Mouse (Mus musculus): ENCODE results near the gene Dop1a. TPM values are rescaled to one million over a fixed set of nuclear protein-coding genes. Genes with fewer than 3 reads are reported as not detected.

Dop1a gene
- polyA plus RNA-seq, 1 experiment from 2014 or later = 17.9 TPM

DNA sequence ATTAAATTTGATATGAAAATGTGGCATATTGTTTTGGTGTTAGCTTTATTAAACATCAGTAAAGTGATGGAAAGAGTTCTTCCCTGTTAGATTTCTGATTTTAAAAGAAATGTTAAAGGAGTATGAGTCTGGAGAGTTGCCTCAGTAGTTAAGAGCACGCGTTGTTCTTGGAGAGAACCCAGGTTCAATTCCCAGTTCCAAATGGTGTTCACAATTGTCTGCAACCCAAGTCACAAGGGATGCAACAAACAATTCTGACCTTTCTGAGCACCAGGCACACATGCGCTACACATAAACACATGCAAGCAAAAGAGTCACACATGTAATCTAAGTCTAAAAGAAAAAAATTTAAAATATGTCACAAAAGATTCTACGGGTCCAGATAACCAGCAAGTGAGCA lies 47.8 kb downstream of the Dop1a start:
- no peak overlapping the region for H3K4me2 ChIP-seq (ENCODE audit: low read length)
- no peak overlapping the region for H3K27ac ChIP-seq (ENCODE audit: low read depth)
- 94% methylated on average over 4 of the region's 4 CpGs for WGBS
- H3K36me3 ChIP-seq (ENCODE audit: control insufficient read depth, insufficient read depth, low read length) = peaks cover 62% of the 10 kb centered on the region
- DNase-seq (ENCODE audit: low spot score) = no peak
- H3K9ac ChIP-seq (ENCODE audit: low read length) = no peak overlapping the region
- no peak overlapping the region for H3K4me3 ChIP-seq (ENCODE audit: low read depth, low read length)
- no peaks in the 10 kb centered on the region for H3K9me3 ChIP-seq (ENCODE audit: control insufficient read depth, low read length)
- no peaks in the 10 kb centered on the region for H3K27me3 ChIP-seq (replicated peaks; ENCODE audit: control insufficient read depth, insufficient read depth, low read length)
- no peak for ATAC-seq (replicated peaks; ENCODE audit: low FRiP score, low TSS enrichment, low read depth)
- H3K4me1 ChIP-seq (replicated peaks; ENCODE audit: control insufficient read depth, insufficient read depth, low read length) = no peaks in the 10 kb centered on the region

DNA sequence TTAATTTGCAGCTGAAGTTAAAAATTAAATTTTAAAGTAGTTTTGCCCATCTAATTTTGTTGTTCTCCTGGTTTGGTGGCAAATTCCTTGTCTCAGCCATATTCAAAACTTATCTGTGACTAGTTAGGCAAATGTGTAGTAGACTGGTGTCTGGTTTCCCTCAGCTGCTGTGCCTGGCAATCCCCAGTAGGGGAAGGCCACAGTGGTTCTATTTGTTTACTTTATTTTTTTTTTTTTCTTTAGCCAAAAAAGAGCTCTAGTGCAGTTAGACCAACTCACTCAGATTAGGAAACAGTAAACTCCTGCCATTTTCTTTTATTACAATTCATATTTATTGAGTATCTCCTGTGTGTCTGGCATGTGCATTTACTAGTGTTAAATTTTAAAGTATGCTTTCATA lies 55.4 kb downstream of the Dop1a start:
- Histone ChIP-seq H3K9me3 (ENCODE audit: control insufficient read depth, low read length) (no peaks in the 10 kb centered on the region), H3K4me3 (ENCODE audit: low read depth, low read length) (no peak overlapping the region), H3K4me2 (ENCODE audit: low read length) (no peak overlapping the region), H3K9ac (ENCODE audit: low read length) (no peak overlapping the region), H3K4me1 (replicated peaks; ENCODE audit: control insufficient read depth, insufficient read depth, low read length) (no peaks in the 10 kb centered on the region), H3K27me3 (replicated peaks; ENCODE audit: control insufficient read depth, insufficient read depth, low read length) (no peaks in the 10 kb centered on the region), H3K27ac (ENCODE audit: low read depth) (no peak overlapping the region), H3K36me3 (ENCODE audit: control insufficient read depth, insufficient read depth, low read length) (peaks cover 40% of the 10 kb centered on the region)
- DNase-seq (ENCODE audit: low spot score) = no peak
- no peak for ATAC-seq (replicated peaks; ENCODE audit: low FRiP score, low TSS enrichment, low read depth)

DNA sequence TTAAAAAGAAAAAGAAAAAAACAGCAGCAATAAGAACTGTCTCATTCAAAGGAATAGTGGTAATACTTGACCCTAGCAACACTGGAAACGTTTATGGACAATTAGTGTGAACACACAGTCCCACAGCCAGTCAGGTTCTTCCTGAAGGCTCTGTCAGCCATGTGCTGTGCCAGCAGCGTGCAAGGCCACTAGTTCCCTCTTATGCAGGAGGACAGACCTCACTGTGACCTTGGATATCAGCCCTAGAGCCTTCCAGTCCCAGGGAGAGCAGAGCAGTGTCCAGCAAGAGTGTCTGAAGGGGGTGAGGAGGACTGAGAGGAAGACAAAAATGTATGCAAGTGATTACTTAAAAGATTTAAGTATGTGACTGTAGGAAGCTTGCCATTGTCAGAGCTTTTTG lies 58.6 kb downstream of the Dop1a start:
- H3K27me3 ChIP-seq (replicated peaks; ENCODE audit: control insufficient read depth, insufficient read depth, low read length) = no peaks in the 10 kb centered on the region
- H3K4me1 ChIP-seq (replicated peaks; ENCODE audit: control insufficient read depth, insufficient read depth, low read length) = no peaks in the 10 kb centered on the region
- ATAC-seq (replicated peaks; ENCODE audit: low FRiP score, low TSS enrichment, low read depth) (no peak), DNase-seq (ENCODE audit: low spot score) (no peak)
- H3K9ac ChIP-seq (ENCODE audit: low read length) = no peak overlapping the region
- no peak overlapping the region for H3K4me3 ChIP-seq (ENCODE audit: low read depth, low read length)
- H3K4me2 ChIP-seq (ENCODE audit: low read length) = no peak overlapping the region
- peaks cover 32% of the 10 kb centered on the region for H3K36me3 ChIP-seq (ENCODE audit: control insufficient read depth, insufficient read depth, low read length)
- H3K27ac ChIP-seq (ENCODE audit: low read depth) = no peak overlapping the region
- 60% methylated on average over 2 of the region's 2 CpGs for WGBS
- no peaks in the 10 kb centered on the region for H3K9me3 ChIP-seq (ENCODE audit: control insufficient read depth, low read length)

DNA sequence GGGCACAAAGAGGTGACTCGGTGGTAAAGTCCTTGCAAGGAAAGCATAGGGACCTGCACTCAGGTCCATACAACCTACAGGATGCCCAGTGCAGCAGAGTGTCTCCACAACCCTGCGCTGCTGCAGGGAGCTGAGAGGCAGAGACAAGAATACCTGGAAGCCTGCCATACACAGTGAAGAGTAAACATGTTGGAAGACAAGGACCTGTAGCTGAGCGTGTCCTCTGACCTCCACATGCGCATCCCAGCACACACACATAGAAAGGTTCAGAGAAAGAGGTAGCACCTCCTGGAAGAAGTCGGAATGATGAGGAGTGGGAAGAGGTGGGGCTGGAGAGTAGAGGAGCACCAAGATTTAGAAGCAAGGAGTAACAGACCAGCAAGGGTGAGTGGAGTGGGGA lies 67.1 kb downstream of the Dop1a start:
- Histone ChIP-seq H3K4me2 (ENCODE audit: low read length) (no peak overlapping the region), H3K9ac (ENCODE audit: low read length) (no peak overlapping the region), H3K36me3 (ENCODE audit: control insufficient read depth, insufficient read depth, low read length) (peaks cover 35% of the 10 kb centered on the region), H3K4me1 (replicated peaks; ENCODE audit: control insufficient read depth, insufficient read depth, low read length) (no peaks in the 10 kb centered on the region), H3K27me3 (replicated peaks; ENCODE audit: control insufficient read depth, insufficient read depth, low read length) (no peaks in the 10 kb centered on the region), H3K27ac (ENCODE audit: low read depth) (no peak overlapping the region), H3K9me3 (ENCODE audit: control insufficient read depth, low read length) (no peaks in the 10 kb centered on the region), H3K4me3 (ENCODE audit: low read depth, low read length) (no peak overlapping the region)
- no peak for DNase-seq (ENCODE audit: low spot score)
- ATAC-seq (replicated peaks; ENCODE audit: low FRiP score, low TSS enrichment, low read depth) = no peak
- 80% methylated on average over 5 of the region's 5 CpGs for WGBS

DNA sequence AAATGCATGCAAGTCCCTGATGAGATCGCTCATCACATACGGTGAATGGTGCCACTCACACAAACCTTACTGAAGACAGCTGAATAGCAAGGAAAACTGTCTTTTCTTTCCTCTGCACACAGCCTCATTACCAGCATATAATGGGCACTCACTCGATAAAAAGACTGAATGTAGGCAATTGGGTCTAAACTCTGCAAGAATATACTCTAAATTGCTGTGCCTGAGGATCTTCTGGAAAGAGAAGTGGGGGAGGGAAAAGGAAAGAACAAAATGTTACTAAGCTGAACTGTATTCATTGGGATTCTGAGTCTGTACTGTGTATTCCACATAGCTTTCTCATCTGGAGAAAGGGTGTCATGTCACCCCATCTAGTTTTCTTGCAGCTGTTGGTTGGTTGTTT lies 76.5 kb downstream of the Dop1a start:
- no peak overlapping the region for H3K4me3 ChIP-seq (ENCODE audit: low read depth, low read length)
- 95% methylated on average over 3 of the region's 3 CpGs for WGBS
- no peak overlapping the region for H3K9ac ChIP-seq (ENCODE audit: low read length)
- no peak overlapping the region for H3K4me2 ChIP-seq (ENCODE audit: low read length)
- DNase-seq (ENCODE audit: low spot score) (no peak), ATAC-seq (replicated peaks; ENCODE audit: low FRiP score, low TSS enrichment, low read depth) (no peak)
- H3K27me3 ChIP-seq (replicated peaks; ENCODE audit: control insufficient read depth, insufficient read depth, low read length) = no peaks in the 10 kb centered on the region
- peaks cover 47% of the 10 kb centered on the region for H3K36me3 ChIP-seq (ENCODE audit: control insufficient read depth, insufficient read depth, low read length)
- no peak overlapping the region for H3K27ac ChIP-seq (ENCODE audit: low read depth)
- H3K4me1 ChIP-seq (replicated peaks; ENCODE audit: control insufficient read depth, insufficient read depth, low read length) = no peaks in the 10 kb centered on the region
- no peaks in the 10 kb centered on the region for H3K9me3 ChIP-seq (ENCODE audit: control insufficient read depth, low read length)

DNA sequence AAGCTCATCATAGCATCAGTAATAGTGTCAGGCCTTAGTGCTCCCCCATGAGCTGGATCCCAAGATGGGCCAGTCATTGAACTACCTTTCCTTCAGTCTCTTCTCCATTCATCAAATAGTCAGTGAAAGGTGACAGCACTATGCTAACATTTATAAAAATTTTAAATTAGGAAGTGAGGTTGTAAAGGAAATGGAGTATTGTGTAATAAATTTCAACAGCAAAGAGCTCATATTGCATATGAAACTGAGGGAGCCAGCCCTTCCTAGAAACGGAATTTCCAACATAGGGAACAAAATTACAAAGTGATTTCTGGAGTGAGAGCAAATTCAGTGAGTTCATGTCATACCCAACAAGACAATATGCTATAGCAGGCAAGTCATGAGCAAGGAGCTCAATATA lies 77.6 kb downstream of the Dop1a start:
- no peak for DNase-seq (ENCODE audit: low spot score)
- whole genome bisulfite sequencing = 68% methylated on average over 1 of the region's 1 CpGs

DNA sequence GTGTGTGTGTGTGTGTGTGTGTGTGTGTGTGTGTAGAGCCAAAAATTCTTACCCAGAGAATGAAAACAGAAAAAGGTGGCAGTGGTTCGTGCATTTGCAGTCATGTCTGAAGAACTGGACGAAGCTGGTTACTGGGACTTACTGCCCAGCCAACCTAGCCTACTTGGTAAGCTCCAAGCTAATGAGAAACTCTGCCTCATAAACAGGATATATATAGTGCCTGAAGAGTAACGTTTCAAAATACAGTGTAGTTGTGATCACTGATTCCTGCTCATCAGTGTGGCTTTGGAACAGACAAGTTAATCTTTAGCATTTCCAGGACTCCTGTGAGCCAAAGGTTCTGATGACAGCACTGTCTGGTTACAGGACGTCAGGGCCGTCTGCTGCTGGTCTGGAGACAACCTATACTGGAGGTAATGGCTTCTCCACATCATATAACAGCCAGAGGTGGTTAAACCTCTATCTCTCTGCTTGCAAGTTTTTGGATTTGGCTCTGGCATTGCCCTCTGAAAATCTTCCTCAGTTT lies 82.7 kb downstream of the Dop1a start:
- DNase-seq (ENCODE audit: low spot score) (no peak), ATAC-seq (replicated peaks; ENCODE audit: low FRiP score, low TSS enrichment, low read depth) (no peak)
- Histone ChIP-seq H3K4me2 (ENCODE audit: low read length) (no peak overlapping the region), H3K9ac (ENCODE audit: low read length) (no peak overlapping the region), H3K4me3 (ENCODE audit: low read depth, low read length) (no peak overlapping the region), H3K27ac (ENCODE audit: low read depth) (no peak overlapping the region), H3K36me3 (ENCODE audit: control insufficient read depth, insufficient read depth, low read length) (peaks cover 72% of the 10 kb centered on the region), H3K27me3 (replicated peaks; ENCODE audit: control insufficient read depth, insufficient read depth, low read length) (no peaks in the 10 kb centered on the region), H3K9me3 (ENCODE audit: control insufficient read depth, low read length) (no peaks in the 10 kb centered on the region), H3K4me1 (replicated peaks; ENCODE audit: control insufficient read depth, insufficient read depth, low read length) (no peaks in the 10 kb centered on the region)
- 87% methylated on average over 5 of the region's 5 CpGs for WGBS

More for the DNA sequence above, 77.6 kb downstream of the Dop1a start:
- Histone ChIP-seq H3K4me2 (ENCODE audit: low read length) (no peak overlapping the region), H3K27me3 (replicated peaks; ENCODE audit: control insufficient read depth, insufficient read depth, low read length) (no peaks in the 10 kb centered on the region), H3K4me1 (replicated peaks; ENCODE audit: control insufficient read depth, insufficient read depth, low read length) (no peaks in the 10 kb centered on the region), H3K36me3 (ENCODE audit: control insufficient read depth, insufficient read depth, low read length) (peaks cover 57% of the 10 kb centered on the region), H3K4me3 (ENCODE audit: low read depth, low read length) (no peak overlapping the region), H3K9me3 (ENCODE audit: control insufficient read depth, low read length) (no peaks in the 10 kb centered on the region), H3K9ac (ENCODE audit: low read length) (no peak overlapping the region), H3K27ac (ENCODE audit: low read depth) (no peak overlapping the region)
- ATAC-seq (replicated peaks; ENCODE audit: low FRiP score, low TSS enrichment, low read depth) = no peak

DNA sequence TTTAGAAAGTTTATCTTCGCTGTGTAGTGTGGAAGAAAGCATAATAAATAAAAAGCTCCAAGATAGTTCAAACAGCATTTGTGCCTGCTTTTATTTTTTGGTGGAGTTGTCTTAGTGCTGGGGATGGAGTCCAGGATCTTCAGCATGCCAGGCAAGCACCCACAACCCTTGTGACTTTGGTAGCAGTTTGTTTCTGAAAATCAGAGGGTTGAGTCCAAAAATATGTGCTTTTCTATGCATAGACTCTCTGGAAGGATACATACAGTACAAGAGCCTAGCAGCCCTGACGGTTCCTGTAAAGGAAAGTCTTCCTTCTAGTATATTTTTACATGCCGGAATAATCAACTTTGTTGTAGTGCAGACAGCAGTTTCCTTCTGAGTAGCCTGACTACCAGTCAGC lies 83.8 kb downstream of the Dop1a start:
- Histone ChIP-seq H3K36me3 (ENCODE audit: control insufficient read depth, insufficient read depth, low read length) (peaks cover 77% of the 10 kb centered on the region), H3K9ac (ENCODE audit: low read length) (no peak overlapping the region), H3K4me2 (ENCODE audit: low read length) (no peak overlapping the region), H3K4me3 (ENCODE audit: low read depth, low read length) (no peak overlapping the region), H3K27ac (ENCODE audit: low read depth) (no peak overlapping the region), H3K9me3 (ENCODE audit: control insufficient read depth, low read length) (no peaks in the 10 kb centered on the region), H3K27me3 (replicated peaks; ENCODE audit: control insufficient read depth, insufficient read depth, low read length) (no peaks in the 10 kb centered on the region), H3K4me1 (replicated peaks; ENCODE audit: control insufficient read depth, insufficient read depth, low read length) (no peaks in the 10 kb centered on the region)
- DNase-seq (ENCODE audit: low spot score) (no peak), ATAC-seq (replicated peaks; ENCODE audit: low FRiP score, low TSS enrichment, low read depth) (no peak)
- 91% methylated on average over 3 of the region's 3 CpGs for WGBS

DNA sequence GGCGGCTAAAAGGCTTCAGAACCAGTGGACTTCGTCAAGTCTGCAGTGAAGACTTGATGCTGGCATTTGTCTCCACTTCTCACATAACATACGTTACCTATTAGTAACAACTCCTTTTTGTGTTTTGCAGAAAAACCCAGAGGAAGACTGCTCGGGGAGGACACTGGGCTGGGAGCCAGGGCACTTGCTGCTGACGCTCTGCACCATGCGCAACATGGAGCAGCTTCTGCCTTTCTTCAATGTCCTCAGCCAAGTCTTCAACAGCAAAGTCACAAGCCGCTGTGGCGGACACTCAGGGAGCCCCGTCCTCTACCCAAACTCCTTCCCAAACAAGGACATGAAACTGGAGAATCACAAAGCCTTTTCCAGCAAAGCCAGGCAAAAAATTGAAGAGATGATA lies 86.9 kb downstream of the Dop1a start:
- Histone ChIP-seq H3K36me3 (ENCODE audit: control insufficient read depth, insufficient read depth, low read length) (peaks cover 88% of the 10 kb centered on the region), H3K4me2 (ENCODE audit: low read length) (no peak overlapping the region), H3K9ac (ENCODE audit: low read length) (no peak overlapping the region), H3K27ac (ENCODE audit: low read depth) (no peak overlapping the region), H3K9me3 (ENCODE audit: control insufficient read depth, low read length) (no peaks in the 10 kb centered on the region), H3K4me3 (ENCODE audit: low read depth, low read length) (no peak overlapping the region), H3K27me3 (replicated peaks; ENCODE audit: control insufficient read depth, insufficient read depth, low read length) (no peaks in the 10 kb centered on the region), H3K4me1 (replicated peaks; ENCODE audit: control insufficient read depth, insufficient read depth, low read length) (no peaks in the 10 kb centered on the region)
- WGBS = 79% methylated on average over 9 of the region's 9 CpGs
- DNase-seq (ENCODE audit: low spot score) (no peak), ATAC-seq (replicated peaks; ENCODE audit: low FRiP score, low TSS enrichment, low read depth) (no peak)
